Mouse (Mus musculus): Measurements from ENCODE around the gene Ky. TPM values are rescaled to one million over a fixed set of nuclear protein-coding genes. Genes with fewer than 3 reads are reported as not detected.

The Ky gene
- total and polyA plus RNA-seq, 3 experiments: not detected

DNA sequence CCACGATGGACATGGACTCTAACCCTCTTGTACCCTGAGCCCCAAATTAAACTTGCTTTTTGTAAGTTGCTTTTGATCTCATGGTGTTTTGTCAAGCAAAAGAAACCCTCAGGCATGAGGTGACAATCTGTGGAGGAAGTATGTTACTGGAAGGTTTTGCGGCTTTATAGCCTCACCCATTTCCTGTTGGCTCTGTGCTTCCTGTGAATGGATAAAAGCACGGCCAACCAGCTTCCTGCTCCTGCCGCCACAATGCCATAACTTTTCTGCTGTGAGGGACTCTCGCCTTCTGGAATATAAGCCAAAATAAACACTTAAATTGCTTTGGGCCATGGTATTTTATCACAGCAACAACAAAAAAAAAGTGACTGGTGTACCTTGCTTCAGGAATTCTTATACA, 71.9 kb downstream of the Ky start:
- DNase-seq (ENCODE audit: low read depth, low spot score): peak; percentile 55
- H3K27ac ChIP-seq (ENCODE audit: control insufficient read depth, low read depth, low read length): peak overlapping the region; percentile 27; the same call in 1 of the 2 replicates
- H3K9ac ChIP-seq (ENCODE audit: control insufficient read depth, low read depth, low read length, poor library complexity, severe bottlenecking): no peak overlapping the region
- H3K36me3 ChIP-seq (ENCODE audit: control insufficient read depth in 1 of 2, insufficient read depth in 2 of 2, low read length in 2 of 2): no peaks in the 10 kb centered on the region; a peak in 1 of 4 replicates
- H3K4me3 ChIP-seq (ENCODE audit: control insufficient read depth in 1 of 2, insufficient read depth in 1 of 2, low read depth in 2 of 2, low read length in 2 of 2): no peak overlapping the region
- H3K4me1 ChIP-seq (ENCODE audit: control insufficient read depth in 1 of 2, insufficient read depth in 2 of 2, low read length in 2 of 2): peaks cover 4 to 11% of the 10 kb centered on the region in 2 experiments; a peak in 3 of 4 replicates
- TF ChIP-seq MAZ (IDR thresholded peaks at IDR 0.05; ENCODE audit: low read depth, low read length): no peak
- no peak for TF ChIP-seq TAL1 (IDR thresholded peaks at IDR 0.05; ENCODE audit: low read length)
- no peak for TF ChIP-seq CHD2 (IDR thresholded peaks at IDR 0.05; ENCODE audit: low read length)
- no peak for TF ChIP-seq MYB (IDR thresholded peaks at IDR 0.05; ENCODE audit: low read depth, low read length)
- no peak for TF ChIP-seq ETS1 (IDR thresholded peaks at IDR 0.05; ENCODE audit: low read depth, low read length)
- no peak for TF ChIP-seq HCFC1 (IDR thresholded peaks at IDR 0.05; ENCODE audit: low read depth, low read length)
- no peak for TF ChIP-seq USF2 (IDR thresholded peaks at IDR 0.05; ENCODE audit: borderline replicate concordance in 1 of 2, insufficient read depth in 1 of 2, low read depth in 1 of 2, low read length in 2 of 2)
- TF ChIP-seq MYC (IDR thresholded peaks at IDR 0.05; ENCODE audit: low read depth, low read length): no peak
- no peak; a peak in 1 of 4 replicates for TF ChIP-seq EP300 (IDR thresholded peaks at IDR 0.05; ENCODE audit: low read depth in 1 of 2, low read length in 2 of 2)
- no peak for TF ChIP-seq E2F4 (IDR thresholded peaks at IDR 0.05; ENCODE audit: borderline replicate concordance, low read depth, low read length)
- no peak for TF ChIP-seq ZMIZ1 (IDR thresholded peaks at IDR 0.05; ENCODE audit: low read depth, low read length)
- TF ChIP-seq ELF1 (IDR thresholded peaks at IDR 0.05; ENCODE audit: low read depth, low read length): no peak
- TF ChIP-seq JUND (IDR thresholded peaks at IDR 0.05; ENCODE audit: low read depth, low read length): no peak
- TF ChIP-seq MAFK (IDR thresholded peaks at IDR 0.05; ENCODE audit: borderline replicate concordance, low read depth, low read length): no peak
- H3K9me3 ChIP-seq (replicated peaks; ENCODE audit: insufficient read depth, low read length): no peaks in the 10 kb centered on the region
- no peaks in the 10 kb centered on the region for H3K79me2 ChIP-seq (ENCODE audit: control insufficient read depth, insufficient read depth, low read length, poor library complexity)
- H3K27me3 ChIP-seq (ENCODE audit: control insufficient read depth in 1 of 2, insufficient read depth in 2 of 2, low read length in 2 of 2): no peaks in the 10 kb centered on the region

DNA sequence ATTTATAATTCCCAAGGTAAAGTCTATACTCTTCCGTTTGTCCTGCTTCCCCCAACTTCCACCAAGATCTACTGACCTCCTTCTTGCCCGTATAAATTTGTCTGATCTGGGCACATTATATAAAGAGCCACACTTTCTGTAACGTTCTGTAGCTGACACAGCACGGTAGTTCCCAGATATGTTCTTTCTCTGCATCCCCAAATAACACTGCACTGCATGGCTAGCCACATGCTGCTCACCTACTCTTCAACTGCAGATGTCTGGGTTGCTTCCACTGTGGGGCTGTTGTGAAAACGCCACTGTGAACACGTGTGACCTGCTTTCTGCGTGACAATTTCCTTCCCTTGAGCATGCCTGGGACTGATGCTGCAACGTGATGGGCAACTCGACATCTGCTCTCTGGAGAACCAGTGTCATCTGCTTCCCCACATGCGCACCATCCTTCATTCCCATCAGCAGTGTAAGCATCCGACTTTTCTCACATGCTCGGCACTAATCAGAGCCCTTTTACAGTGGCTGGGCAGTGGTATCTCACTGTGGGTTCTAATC, 76.4 kb downstream of the Ky start:
- Histone ChIP-seq H3K27me3 (ENCODE audit: control insufficient read depth in 1 of 2, insufficient read depth in 2 of 2, low read length in 2 of 2) (no peaks in the 10 kb centered on the region), H3K36me3 (ENCODE audit: control insufficient read depth in 1 of 2, insufficient read depth in 2 of 2, low read length in 2 of 2) (no peaks in the 10 kb centered on the region; a peak in 1 of 4 replicates), H3K79me2 (ENCODE audit: control insufficient read depth, insufficient read depth, low read length, poor library complexity) (no peaks in the 10 kb centered on the region), H3K9ac (ENCODE audit: control insufficient read depth, low read depth, low read length, poor library complexity, severe bottlenecking) (no peak overlapping the region), H3K4me3 (ENCODE audit: control insufficient read depth in 1 of 2, insufficient read depth in 1 of 2, low read depth in 2 of 2, low read length in 2 of 2) (no peak overlapping the region), H3K27ac (ENCODE audit: control insufficient read depth, low read depth, low read length) (no peak overlapping the region), H3K4me1 (ENCODE audit: control insufficient read depth in 1 of 2, insufficient read depth in 2 of 2, low read length in 2 of 2) (peaks cover 4 to 10% of the 10 kb centered on the region in 2 experiments; a peak in 3 of 4 replicates), H3K9me3 (replicated peaks; ENCODE audit: insufficient read depth, low read length) (no peaks in the 10 kb centered on the region)
- no peak for DNase-seq (ENCODE audit: low read depth, low spot score)
- TF ChIP-seq USF1 (IDR thresholded peaks at IDR 0.05; ENCODE audit: low read depth, low read length): no peak
- TF ChIP-seq CHD1 (IDR thresholded peaks at IDR 0.05; ENCODE audit: low read depth, low read length): no peak
- TF ChIP-seq MAX (IDR thresholded peaks at IDR 0.05; ENCODE audit: low read length): no peak
- TF ChIP-seq POLR2A (IDR thresholded peaks at IDR 0.05; ENCODE audit: control insufficient read depth in 1 of 2, insufficient read depth in 1 of 2, low read depth in 1 of 2, low read length in 2 of 2, poor library complexity in 1 of 2): no peak
- TF ChIP-seq NELFE (IDR thresholded peaks at IDR 0.05; ENCODE audit: low read depth, low read length): no peak
- TF ChIP-seq GABPA (IDR thresholded peaks at IDR 0.05; ENCODE audit: low read depth, low read length): no peak
- TF ChIP-seq JUND (IDR thresholded peaks at IDR 0.05; ENCODE audit: low read depth, low read length): no peak
- TF ChIP-seq MXI1 (IDR thresholded peaks at IDR 0.05; ENCODE audit: low read depth, low read length): no peak
- TF ChIP-seq CTCF (IDR thresholded peaks at IDR 0.05 in 2 of 3, conservative IDR thresholded peaks at IDR 0.05 in 1 of 3; ENCODE audit: control insufficient read depth in 1 of 3, insufficient read depth in 1 of 3, low read depth in 2 of 3, low read length in 3 of 3, poor library complexity in 1 of 3, severe bottlenecking in 1 of 3): no peak
- no peak for TF ChIP-seq GATA1 (IDR thresholded peaks at IDR 0.05; ENCODE audit: low read depth, low read length)
- TF ChIP-seq TBP (IDR thresholded peaks at IDR 0.05; ENCODE audit: low read depth, low read length): no peak
- no peak for TF ChIP-seq POLR2AphosphoS2 (IDR thresholded peaks at IDR 0.05; ENCODE audit: low read length)
- TF ChIP-seq EP300 (IDR thresholded peaks at IDR 0.05; ENCODE audit: low read depth in 1 of 2, low read length in 2 of 2): no peak
- no peak for TF ChIP-seq HCFC1 (IDR thresholded peaks at IDR 0.05; ENCODE audit: low read depth, low read length)
- no peak for TF ChIP-seq TAL1 (IDR thresholded peaks at IDR 0.05; ENCODE audit: low read length)
- TF ChIP-seq TCF12 (IDR thresholded peaks at IDR 0.05; ENCODE audit: low read depth, low read length): no peak
- no peak for TF ChIP-seq POLR2AphosphoS5 (IDR thresholded peaks at IDR 0.05; ENCODE audit: borderline replicate concordance, low read depth, low read length)
- no peak for TF ChIP-seq ZMIZ1 (IDR thresholded peaks at IDR 0.05; ENCODE audit: low read depth, low read length)
